Mouse (Mus musculus): ENCODE measurements around the gene Hsd17b11. TPM values are rescaled to one million over a fixed set of nuclear protein-coding genes. Genes with fewer than 3 reads are reported as not detected.
A peak's percentile ranks its signal among the peaks of the same experiment; 100 is the strongest.

Hsd17b11 gene
- 6.8 and 7.0 TPM in 2 replicates for polyA plus RNA-seq (2015; fragmentation: Nextera tagmentation; extraction: Ambion mirVana)

GRCm38 (mm10) chr5:104021597-104022378, at the start of gene Hsd17b11:
Gene Hsd17b11 (minus strand): TSS chr5:104021919.
- Histone ChIP-seq H3K4me3 (replicated peaks) (peak within 1 kb of the TSS; percentile 55), H3K36me3 (no peaks in the 10 kb centered on the region), H3K9ac (peak within 1 kb of the TSS; percentile 50), H3K4me1 (0 out of 2 replicates have a peak, but pooled peaks cover 11% of the 10 kb centered on the region), H3K4me2 (peak within 1 kb of the TSS; percentile 76), H3K27ac (peak within 1 kb of the TSS; percentile 91), H3K27me3 (replicated peaks) (no peaks in the 10 kb centered on the region), H3K9me3 (no peaks in the 10 kb centered on the region)
- ATAC-seq (ENCODE audit: insufficient read depth, low FRiP score, low read depth), result peak; percentile 95
- WGBS, result under 1% methylated on average over 31 of the region's 31 CpGs

GRCm38 (mm10) chr5:104071048-104071447, 49.3 kb upstream of the Hsd17b11 start:
- Histone ChIP-seq H3K4me2 (no peak overlapping the region), H3K9ac (no peak overlapping the region), H3K9me3 (no peaks in the 10 kb centered on the region), H3K27ac (no peak overlapping the region), H3K4me1 (peaks cover 4% of the 10 kb centered on the region; the same call in 1 of the 2 replicates), H3K36me3 (no peaks in the 10 kb centered on the region), H3K4me3 (replicated peaks) (no peak overlapping the region), H3K27me3 (replicated peaks) (no peaks in the 10 kb centered on the region)
- 74% methylated on average over 4 of the region's 4 CpGs for WGBS
- ATAC-seq (ENCODE audit: insufficient read depth, low FRiP score, low read depth), result no peak

GRCm38 (mm10) chr5:104068751-104069150, 47.0 kb upstream of the Hsd17b11 start:
- WGBS, result 89% methylated on average over 7 of the region's 7 CpGs
- H3K4me3 ChIP-seq (replicated peaks), result no peak overlapping the region
- no peak for ATAC-seq (ENCODE audit: insufficient read depth, low FRiP score, low read depth)
- H3K36me3 ChIP-seq, result peaks cover 4% of the 10 kb centered on the region; the same call in 1 of the 2 replicates
- no peak overlapping the region for H3K27ac ChIP-seq
- H3K27me3 ChIP-seq (replicated peaks), result no peaks in the 10 kb centered on the region
- no peaks in the 10 kb centered on the region for H3K9me3 ChIP-seq
- peaks cover 4% of the 10 kb centered on the region; the same call in 1 of the 2 replicates for H3K4me1 ChIP-seq
- H3K4me2 ChIP-seq, result no peak overlapping the region
- H3K9ac ChIP-seq, result no peak overlapping the region

GRCm38 (mm10) chr5:104062773-104063551, 41.2 kb upstream of the Hsd17b11 start:
- Histone ChIP-seq H3K27me3 (replicated peaks) (no peaks in the 10 kb centered on the region), H3K27ac (no peak overlapping the region), H3K4me2 (no peak overlapping the region), H3K4me3 (replicated peaks) (no peak overlapping the region), H3K4me1 (no peaks in the 10 kb centered on the region), H3K36me3 (peaks cover 18% of the 10 kb centered on the region), H3K9ac (no peak overlapping the region), H3K9me3 (no peaks in the 10 kb centered on the region)
- WGBS, result 83% methylated on average over 11 of the region's 11 CpGs
- ATAC-seq (ENCODE audit: insufficient read depth, low FRiP score, low read depth), result peak; percentile 93

- Histone ChIP-seq H3K4me3 (replicated peaks) (no peak overlapping the region), H3K27me3 (replicated peaks) (no peaks in the 10 kb centered on the region), H3K36me3 (peaks cover 18% of the 10 kb centered on the region), H3K4me1 (no peaks in the 10 kb centered on the region), H3K27ac (no peak overlapping the region), H3K9ac (no peak overlapping the region), H3K4me2 (no peak overlapping the region), H3K9me3 (no peaks in the 10 kb centered on the region)
- WGBS, result 82% methylated on average over 13 of the region's 13 CpGs
- ATAC-seq (ENCODE audit: insufficient read depth, low FRiP score, low read depth), result no peak
Observed at GRCm38 (mm10) chr5:104061936-104062772, 40.4 kb upstream of the Hsd17b11 start.

GRCm38 (mm10) chr5:104060429-104060828, 38.7 kb upstream of the Hsd17b11 start:
- 79% methylated on average over 5 of the region's 5 CpGs for WGBS
- peaks cover 18% of the 10 kb centered on the region for H3K36me3 ChIP-seq
- H3K27me3 ChIP-seq (replicated peaks), result no peaks in the 10 kb centered on the region
- no peak overlapping the region for H3K27ac ChIP-seq
- H3K9ac ChIP-seq, result no peak overlapping the region
- ATAC-seq (ENCODE audit: insufficient read depth, low FRiP score, low read depth), result no peak
- no peaks in the 10 kb centered on the region for H3K4me1 ChIP-seq
- no peak overlapping the region for H3K4me3 ChIP-seq (replicated peaks)
- no peak overlapping the region for H3K4me2 ChIP-seq
- H3K9me3 ChIP-seq, result no peaks in the 10 kb centered on the region

- peaks cover 15% of the 10 kb centered on the region; the same call in 1 of the 2 replicates for H3K36me3 ChIP-seq
- H3K9me3 ChIP-seq, result no peaks in the 10 kb centered on the region
- WGBS, result 67% methylated on average over 9 of the region's 9 CpGs
- ATAC-seq (ENCODE audit: insufficient read depth, low FRiP score, low read depth), result no peak
- H3K9ac ChIP-seq, result no peak overlapping the region
- no peak overlapping the region for H3K4me3 ChIP-seq (replicated peaks)
- no peaks in the 10 kb centered on the region for H3K4me1 ChIP-seq
- H3K27ac ChIP-seq, result peak overlapping the region; percentile 13; the same call in 1 of the 2 replicates
- H3K4me2 ChIP-seq, result no peak overlapping the region
- H3K27me3 ChIP-seq (replicated peaks), result no peaks in the 10 kb centered on the region
Observed at GRCm38 (mm10) chr5:104059628-104060027, 37.9 kb upstream of the Hsd17b11 start.

- ATAC-seq (ENCODE audit: insufficient read depth, low FRiP score, low read depth), result no peak
- no peaks in the 10 kb centered on the region for H3K27me3 ChIP-seq (replicated peaks)
- H3K36me3 ChIP-seq, result peaks cover 7% of the 10 kb centered on the region; the same call in 1 of the 2 replicates
- 62% methylated on average over 15 of the region's 15 CpGs for WGBS
- no peaks in the 10 kb centered on the region for H3K4me1 ChIP-seq
- no peak overlapping the region for H3K9ac ChIP-seq
- H3K9me3 ChIP-seq, result no peaks in the 10 kb centered on the region
- no peak overlapping the region for H3K4me3 ChIP-seq (replicated peaks)
- no peak overlapping the region for H3K27ac ChIP-seq
- no peak overlapping the region for H3K4me2 ChIP-seq
Observed at GRCm38 (mm10) chr5:104058021-104058420, 36.3 kb upstream of the Hsd17b11 start.

- no peak overlapping the region for H3K4me2 ChIP-seq
- ATAC-seq (ENCODE audit: insufficient read depth, low FRiP score, low read depth), result no peak
- 85% methylated on average over 7 of the region's 7 CpGs for WGBS
Observed at GRCm38 (mm10) chr5:104056295-104056694, 34.6 kb upstream of the Hsd17b11 start.

GRCm38 (mm10) chr5:104055816-104056215, 34.1 kb upstream of the Hsd17b11 start:
- Histone ChIP-seq H3K9ac (no peak overlapping the region), H3K4me1 (no peaks in the 10 kb centered on the region), H3K27ac (no peak overlapping the region), H3K36me3 (peaks cover 6% of the 10 kb centered on the region; the same call in 1 of the 2 replicates), H3K4me2 (no peak overlapping the region), H3K4me3 (replicated peaks) (no peak overlapping the region), H3K9me3 (no peaks in the 10 kb centered on the region), H3K27me3 (replicated peaks) (no peaks in the 10 kb centered on the region)
- WGBS, result 74% methylated on average over 4 of the region's 4 CpGs
- ATAC-seq (ENCODE audit: insufficient read depth, low FRiP score, low read depth), result no peak

More at GRCm38 (mm10) chr5:104056295-104056694, 34.6 kb upstream of the Hsd17b11 start:
- Histone ChIP-seq H3K4me1 (no peaks in the 10 kb centered on the region), H3K9ac (no peak overlapping the region), H3K27ac (no peak overlapping the region), H3K9me3 (no peaks in the 10 kb centered on the region), H3K27me3 (replicated peaks) (no peaks in the 10 kb centered on the region), H3K36me3 (peaks cover 4% of the 10 kb centered on the region; the same call in 1 of the 2 replicates), H3K4me3 (replicated peaks) (no peak overlapping the region)

GRCm38 (mm10) chr5:104054938-104055337, 33.2 kb upstream of the Hsd17b11 start:
- Histone ChIP-seq H3K36me3 (peaks cover 6% of the 10 kb centered on the region; the same call in 1 of the 2 replicates), H3K27me3 (replicated peaks) (no peaks in the 10 kb centered on the region), H3K4me1 (no peaks in the 10 kb centered on the region), H3K4me2 (no peak overlapping the region), H3K9ac (no peak overlapping the region), H3K4me3 (replicated peaks) (no peak overlapping the region), H3K27ac (no peak overlapping the region), H3K9me3 (no peaks in the 10 kb centered on the region)
- ATAC-seq (ENCODE audit: insufficient read depth, low FRiP score, low read depth), result no peak
- WGBS, result 92% methylated on average over 4 of the region's 4 CpGs

Measured in stomach, embryonic 15.5 days (tissue).